ENCODE assay signal across 12 mouse cellular contexts in genomic region chr12:29816761-29817160, GRCm38 (mm10).
DNase-seq lines count a peak whose midpoint lies in the region; ATAC-seq lines count a peak whose summit lies in the region.
"Had no signal": no experiment of that assay in that cellular context is flagged by ENCODE, and none has a peak within 500 bp of the region (broad histone marks: within the 10 kb centered on the region; RNA-seq: fewer than 3 reads in every experiment).

No protein-coding gene starts in this region.

- H3K4me3 ChIP-seq in kidney, embryonic 14.5 days (ENCODE audit: low read length) = no peak overlapping the region
- H3K4me3 ChIP-seq in neural tube, embryonic 13.5 days = no peak overlapping the region
- H3K4me3 ChIP-seq in hindbrain, embryonic 14.5 days (replicated peaks; ENCODE audit: low read length) = no peak overlapping the region

- WGBS in kidney, embryonic 14.5 days = 45% methylated on average over 6 of the region's 6 CpGs
- 57% methylated on average over 6 of the region's 6 CpGs for WGBS in neural tube, embryonic 13.5 days
- 56% methylated on average over 6 of the region's 6 CpGs for WGBS in hindbrain, embryonic 14.5 days

- no peak overlapping the region for H3K9ac ChIP-seq in kidney, embryonic 14.5 days (ENCODE audit: low read depth, low read length)
- no peak overlapping the region for H3K9ac ChIP-seq in neural tube, embryonic 13.5 days
- no peak overlapping the region for H3K9ac ChIP-seq in hindbrain, embryonic 14.5 days
- H3K9ac ChIP-seq: liver, embryonic 14.5 days had no signal

- DNase-seq in kidney, adult 11 months = no peak
- DNase-seq in neural tube, embryonic 10.5 days (ENCODE audit: extremely low spot score, low spot score) = no peak
- DNase-seq in hindbrain, embryonic 14.5 days (ENCODE audit: low spot score) = no peak
- no peak for DNase-seq in adrenal gland, adult 8-10 months
- no peak for DNase-seq in MN1 (ENCODE audit: low spot score)
- DNase-seq: cerebellum, adult 11-12 months; embryo, embryonic 11 days; spleen, adult 18-20 months had no signal

- H3K4me1 ChIP-seq in kidney, embryonic 14.5 days (ENCODE audit: control insufficient read depth, insufficient read depth, low read length) = no peaks in the 10 kb centered on the region
- H3K4me1 ChIP-seq in neural tube, embryonic 13.5 days (replicated peaks) = peaks cover 33% of the 10 kb centered on the region
- peaks cover 34% of the 10 kb centered on the region for H3K4me1 ChIP-seq in hindbrain, embryonic 14.5 days (replicated peaks; ENCODE audit: control insufficient read depth, insufficient read depth, low read length)

- H3K27ac ChIP-seq in kidney, embryonic 14.5 days (ENCODE audit: low read depth, low read length) = no peak overlapping the region
- peak overlapping the region; percentile 87 for H3K27ac ChIP-seq in neural tube, embryonic 13.5 days (replicated peaks)
- peak overlapping the region; percentile 76 for H3K27ac ChIP-seq in hindbrain, embryonic 14.5 days
- H3K27ac ChIP-seq: liver, embryonic 14.5 days had no signal

- no peaks in the 10 kb centered on the region for H3K36me3 ChIP-seq in kidney, embryonic 14.5 days (ENCODE audit: control insufficient read depth, insufficient read depth, low read length)
- peaks cover 11% of the 10 kb centered on the region; the same call in 1 of the 2 replicates for H3K36me3 ChIP-seq in neural tube, embryonic 13.5 days
- H3K36me3 ChIP-seq in hindbrain, embryonic 14.5 days (replicated peaks; ENCODE audit: control insufficient read depth, insufficient read depth) = peaks cover 7% of the 10 kb centered on the region; the same call in 1 of the 2 replicates

- 0 out of 2 replicates have a peak, but pooled peaks have one; percentile 62 for ATAC-seq in kidney, embryonic 14.5 days (ENCODE audit: low FRiP score, low TSS enrichment)
- no peak for ATAC-seq in neural tube, embryonic 13.5 days (ENCODE audit: low read depth)
- ATAC-seq in hindbrain, embryonic 14.5 days (ENCODE audit: low FRiP score) = no peak
- ATAC-seq: inflammation-experienced regulatory T-cells, adult 6 months had no signal

- no peak overlapping the region for H3K4me2 ChIP-seq in kidney, embryonic 14.5 days (replicated peaks; ENCODE audit: low read depth, low read length)
- no peak overlapping the region for H3K4me2 ChIP-seq in neural tube, embryonic 13.5 days
- no peak overlapping the region for H3K4me2 ChIP-seq in hindbrain, embryonic 14.5 days (replicated peaks)

- H3K9me3 ChIP-seq in kidney, embryonic 14.5 days (ENCODE audit: control insufficient read depth, low read length) = no peaks in the 10 kb centered on the region
- H3K9me3 ChIP-seq in neural tube, embryonic 13.5 days = no peaks in the 10 kb centered on the region
- no peaks in the 10 kb centered on the region for H3K9me3 ChIP-seq in hindbrain, embryonic 14.5 days (ENCODE audit: control insufficient read depth, low read length)

- H3K27me3 ChIP-seq in kidney, embryonic 14.5 days (ENCODE audit: control insufficient read depth, insufficient read depth, low read length) = no peaks in the 10 kb centered on the region
- H3K27me3 ChIP-seq in neural tube, embryonic 13.5 days = no peaks in the 10 kb centered on the region
- H3K27me3 ChIP-seq in hindbrain, embryonic 14.5 days (ENCODE audit: control insufficient read depth, insufficient read depth, low read length) = no peaks in the 10 kb centered on the region
